Mouse (Mus musculus) cerebral cortex, adult 2 months (tissue): ENCODE data around the gene Vps50.

Experiments
- WGBS: fragments of 180-500 bp; shearing (Covaris S2); methylation state at CpG from one replicate; pipeline ENCODE4 v1.1.7; 2018; 5-methylcytosine and 5-hydroxymethylcytosine counted together

Vps50 gene

GRCm38 (mm10) chr6:3498162-3498848 is at the start of gene Vps50, which contains the start of gene Hepacam2:
Gene Vps50, plus strand, starts transcription at chr6:3498382.
Gene Hepacam2, minus strand, starts transcription at chr6:3498298.
- WGBS = under 1% methylated on average over 28 of the region's 28 CpGs

GRCm38 (mm10) chr6:3454421-3454820 is 43.8 kb upstream of the Vps50 start:
- 53% methylated on average over 5 of the region's 5 CpGs for WGBS

- WGBS = 70% methylated on average over 11 of the region's 11 CpGs
These were observed 42.1 kb upstream of the Vps50 start for GRCm38 (mm10) chr6:3455944-3456536.

GRCm38 (mm10) chr6:3463026-3463425 is 35.2 kb upstream of the Vps50 start:
- 82% methylated on average over 6 of the region's 6 CpGs for WGBS

GRCm38 (mm10) chr6:3463594-3463993 is 34.6 kb upstream of the Vps50 start:
- WGBS = 90% methylated on average over 2 of the region's 2 CpGs

- WGBS = 56% methylated on average over 1 of the region's 1 CpGs
These were observed 29.6 kb upstream of the Vps50 start for GRCm38 (mm10) chr6:3468627-3469026.

- WGBS = 72% methylated on average over 2 of the region's 2 CpGs
These were observed 27.5 kb upstream of the Vps50 start for GRCm38 (mm10) chr6:3470706-3471105.

GRCm38 (mm10) chr6:3476299-3476698 is 21.9 kb upstream of the Vps50 start:
- WGBS = 37% methylated on average over 2 of the region's 2 CpGs

GRCm38 (mm10) chr6:3479853-3480252 is 18.3 kb upstream of the Vps50 start:
- WGBS = 66% methylated on average over 5 of the region's 5 CpGs

- 73% methylated on average over 3 of the region's 3 CpGs for WGBS
These were observed 16.5 kb upstream of the Vps50 start for GRCm38 (mm10) chr6:3481705-3482104.

GRCm38 (mm10) chr6:3485133-3485532 is 13.0 kb upstream of the Vps50 start:
- WGBS = 79% methylated on average over 3 of the region's 3 CpGs

GRCm38 (mm10) chr6:3487355-3487754 is 10.8 kb upstream of the Vps50 start:
- WGBS = 100% methylated on average over 1 of the region's 1 CpGs

GRCm38 (mm10) chr6:3494285-3494684 is 3.9 kb upstream of the Vps50 start:
- WGBS = 84% methylated on average over 5 of the region's 5 CpGs

GRCm38 (mm10) chr6:3496210-3496609 is 2.0 kb upstream of the Vps50 start:
- WGBS = 0% methylated on average over 2 of the region's 2 CpGs

GRCm38 (mm10) chr6:3500286-3500685 is 2.1 kb downstream of the Vps50 start:
- 52% methylated on average over 3 of the region's 3 CpGs for WGBS

GRCm38 (mm10) chr6:3505289-3505688 is 7.1 kb downstream of the Vps50 start:
- 73% methylated on average over 5 of the region's 5 CpGs for WGBS

GRCm38 (mm10) chr6:3507078-3507477 is 8.9 kb downstream of the Vps50 start:
- 69% methylated on average over 4 of the region's 4 CpGs for WGBS

- WGBS = 47% methylated on average over 2 of the region's 2 CpGs
These were observed 10.0 kb downstream of the Vps50 start for GRCm38 (mm10) chr6:3508151-3508550.

GRCm38 (mm10) chr6:3509782-3510181 is 11.6 kb downstream of the Vps50 start:
- WGBS = 3% methylated on average over 2 of the region's 2 CpGs

GRCm38 (mm10) chr6:3511116-3511515 is 12.9 kb downstream of the Vps50 start:
- WGBS = 74% methylated on average over 10 of the region's 10 CpGs

- 60% methylated on average over 11 of the region's 11 CpGs for WGBS
These were observed 13.4 kb downstream of the Vps50 start for GRCm38 (mm10) chr6:3511612-3512011.

- 19% methylated on average over 3 of the region's 3 CpGs for WGBS
These were observed 14.4 kb downstream of the Vps50 start for GRCm38 (mm10) chr6:3512611-3513010.

GRCm38 (mm10) chr6:3528198-3528597 is 30.0 kb downstream of the Vps50 start:
- 96% methylated on average over 4 of the region's 4 CpGs for WGBS
